Mouse (Mus musculus) hindbrain, postnatal 0 days (tissue): ENCODE data around the gene Olfr1438-ps1. TPM values are rescaled to one million over a fixed set of nuclear protein-coding genes. Genes with fewer than 3 reads are reported as not detected.
"Not testable (repeated sequence)": the region's sequence is repeated elsewhere in the genome, so short reads cannot be mapped to it uniquely, and the experiment has no call there.

Experiments
- ATAC-seq: fragments of 200-750 bp; cut with Nextera tagmentation; 2 replicates; pipeline ENCODE4 v1.8.0; 2017; ENCODE audit warnings: mild to moderate bottlenecking, moderate TSS enrichment, moderate library complexity
- DNase-seq: peaks from one replicate; pipeline ENCODE4 v3.0.0-alpha.2; 2015; ENCODE audit warnings: low spot score
- H3K27ac ChIP-seq: fragments of 300-500 bp; sonication (generic); 2 replicates; pipeline ENCODE4 v1.5.1; 2014; ENCODE audit warnings: mild to moderate bottlenecking
- H3K27me3 ChIP-seq: fragments of 300-500 bp; sonication (generic); 2 replicates; pipeline ENCODE4 v1.6.1; 2014; ENCODE audit warnings: low read length, mixed read lengths; ENCODE audit not compliant: insufficient read depth
- H3K36me3 ChIP-seq: fragments of 300-500 bp; sonication (generic); 2 replicates; pipeline ENCODE4 v1.6.1; 2014; ENCODE audit warnings: low read length, mixed read lengths; ENCODE audit not compliant: insufficient read depth
- H3K4me1 ChIP-seq: fragments of 300-500 bp; sonication (generic); 2 replicates; pipeline ENCODE4 v1.6.1; 2014; ENCODE audit warnings: antibody characterized with exemption, low read length, mixed read lengths; ENCODE audit not compliant: insufficient read depth
- H3K4me2 ChIP-seq: fragments of 300-500 bp; sonication (generic); 2 replicates; pipeline ENCODE4 v1.6.1; 2014; ENCODE audit warnings: low read depth, mild to moderate bottlenecking, low read length, moderate library complexity, mixed read lengths
- H3K4me3 ChIP-seq: fragments of 300-500 bp; sonication (generic); 2 replicates; pipeline ENCODE4 v1.5.1; 2014; ENCODE audit warnings: low read length
- H3K9ac ChIP-seq: fragments of 300-500 bp; sonication (generic); replicated peaks from 2 replicates; pipeline ENCODE4 v1.6.1; 2014; ENCODE audit warnings: mild to moderate bottlenecking, low read length, moderate library complexity, mixed read lengths
- H3K9me3 ChIP-seq: fragments of 300-500 bp; sonication (generic); 2 replicates; pipeline ENCODE4 v1.6.1; 2016; ENCODE audit warnings: low read length, mixed read lengths
- CTCF ChIP-seq: IDR thresholded peaks from 2 replicates; pipeline ENCODE4 v1.5.1; 2016; ENCODE audit warnings: antibody characterized with exemption, control low read depth, low read depth
- WGBS: fragments of 180-500 bp; shearing (Covaris S2); extraction: QIAGEN DNeasy Blood & Tissue Kit; methylation state at CpG from one replicate; pipeline ENCODE4 v1.1.7; 2014; 5-methylcytosine and 5-hydroxymethylcytosine counted together
- polyA plus RNA-seq: library from polyadenylated mRNA; unstranded; fragments of >200 nt; fragmentation: Nextera tagmentation; extraction: Ambion mirVana; gene quantifications from 2 replicates; pipeline ENCODE4 v1.2.1, GENCODE M21; 2015
- total RNA-seq: library from RNA; depleted of rRNA; stranded (reverse); fragments of >200 nt; gene quantifications from 2 replicates; pipeline ENCODE4 v1.2.3, GENCODE M21; 2014; rRNA removed

The Olfr1438-ps1 gene
- total RNA-seq (not detected in 2 replicates), polyA plus RNA-seq (not detected in 2 replicates)

DNA sequence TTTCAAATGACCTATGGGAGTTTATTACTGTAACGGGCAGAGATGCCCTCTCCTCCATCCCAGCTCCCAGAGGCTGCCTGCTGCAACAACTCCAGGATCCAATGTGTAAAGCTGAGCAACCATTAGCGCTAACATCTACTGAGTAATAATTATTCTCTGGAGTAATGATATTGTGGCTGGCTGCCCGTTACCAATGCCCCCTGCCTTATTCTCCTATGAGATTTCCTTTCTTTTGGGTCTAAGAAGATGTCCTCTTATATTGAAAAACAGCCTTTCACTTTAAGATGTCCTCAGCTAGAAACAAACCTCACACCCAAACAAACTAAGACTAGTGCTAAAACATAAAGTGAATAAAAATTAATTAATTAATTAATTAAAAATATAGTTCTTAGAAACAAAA is at the start of gene Olfr1438-ps1:
Gene Olfr1438-ps1, minus strand, starts transcription at position 101 of the 400 bp plus-strand sequence.
- no peaks in the 10 kb centered on the region for H3K4me1 ChIP-seq
- no peaks in the 10 kb centered on the region for H3K9me3 ChIP-seq
- H3K27me3 ChIP-seq: no peaks in the 10 kb centered on the region
- no peak for TF ChIP-seq CTCF
- H3K4me2 ChIP-seq: no peak within 1 kb of the TSS
- no peak within 1 kb of the TSS for H3K4me3 ChIP-seq
- no peak for ATAC-seq
- H3K36me3 ChIP-seq: no peaks in the 10 kb centered on the region
- WGBS: 88% methylated on average over 3 of the region's 3 CpGs
- no peak within 1 kb of the TSS for H3K27ac ChIP-seq
- no peak within 1 kb of the TSS for H3K9ac ChIP-seq
- DNase-seq: no peak

- ATAC-seq (no peak), DNase-seq (peak; percentile 5)
- H3K36me3 ChIP-seq: no peaks in the 10 kb centered on the region
- 56% methylated on average over 2 of the region's 2 CpGs for WGBS
- no peak for TF ChIP-seq CTCF
- H3K4me3 ChIP-seq: no peak overlapping the region
- no peaks in the 10 kb centered on the region for H3K9me3 ChIP-seq
- no peaks in the 10 kb centered on the region for H3K4me1 ChIP-seq
- H3K9ac ChIP-seq: no peak overlapping the region
- H3K27me3 ChIP-seq: no peaks in the 10 kb centered on the region
- no peak overlapping the region for H3K27ac ChIP-seq
- no peak overlapping the region for H3K4me2 ChIP-seq
Observed at GRCm38 (mm10) chr19:12374465-12375025, 38.8 kb upstream of the Olfr1438-ps1 start.

DNA sequence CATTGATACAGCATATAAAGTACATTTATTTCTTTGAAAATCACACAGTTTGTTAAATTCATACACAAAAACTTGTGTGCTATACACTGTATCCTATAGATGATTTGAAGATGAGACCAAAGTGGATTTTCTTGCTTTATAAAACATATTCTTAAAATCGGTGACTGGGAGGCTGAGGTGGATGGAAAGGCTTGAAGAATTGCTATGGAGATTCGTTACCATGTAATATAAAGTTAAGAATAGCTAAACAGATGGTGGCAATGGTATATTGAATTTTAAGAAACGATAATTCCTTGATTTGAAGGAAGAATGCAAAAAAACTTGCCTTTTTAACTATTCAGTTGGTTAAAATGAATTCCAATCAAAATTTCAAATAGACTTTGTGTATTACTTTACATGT is 37.3 kb upstream of the Olfr1438-ps1 start:
- Histone ChIP-seq H3K4me3 (no peak overlapping the region), H3K4me1 (no peaks in the 10 kb centered on the region), H3K27me3 (no peaks in the 10 kb centered on the region), H3K36me3 (no peaks in the 10 kb centered on the region), H3K4me2 (no peak overlapping the region), H3K9me3 (no peaks in the 10 kb centered on the region), H3K27ac (no peak overlapping the region), H3K9ac (no peak overlapping the region)
- WGBS: 78% methylated on average over 3 of the region's 3 CpGs
- no peak for TF ChIP-seq CTCF
- DNase-seq: no peak
- ATAC-seq: no peak

DNA sequence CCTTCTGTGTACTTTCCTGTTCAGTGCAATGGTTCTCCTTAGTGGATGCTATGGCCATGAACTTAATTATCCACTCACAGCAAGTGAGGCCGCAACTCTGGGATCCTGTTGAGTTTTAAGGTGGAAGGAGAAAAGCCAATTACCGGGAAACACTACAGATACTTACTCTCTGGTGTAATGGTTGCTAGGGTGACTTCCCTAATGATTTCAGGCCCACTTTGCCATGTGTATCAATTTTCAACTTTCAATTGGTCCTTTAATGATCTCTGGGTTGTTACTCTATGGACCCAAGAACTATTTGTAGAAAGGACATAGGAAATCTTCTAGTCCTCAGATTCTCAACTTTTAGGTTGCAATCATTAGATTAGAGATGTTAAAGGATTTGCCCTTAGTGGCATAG is 10.7 kb downstream of the Olfr1438-ps1 start, which contains the start of gene Olfr1437:
Gene Olfr1437, minus strand, starts transcription at position 101 of the 400 bp plus-strand sequence.
- WGBS: 85% methylated on average over 2 of the region's 2 CpGs

GRCm38 (mm10) chr19:12299030-12299429 is 36.7 kb downstream of the Olfr1438-ps1 start, which contains the start of gene Olfr1436:
Gene Olfr1436 (minus strand): TSS chr19:12299130.
- H3K4me1 ChIP-seq, DNase-seq, H3K27ac ChIP-seq, H3K4me3 ChIP-seq, H3K9me3 ChIP-seq, H3K4me2 ChIP-seq, H3K27me3 ChIP-seq, H3K36me3 ChIP-seq, H3K9ac ChIP-seq, ATAC-seq: not testable (repeated sequence)
- WGBS: 85% methylated on average over 1 of the region's 1 CpGs

More for the DNA sequence above, 10.7 kb downstream of the Olfr1438-ps1 start, which contains the start of gene Olfr1437:
- Histone ChIP-seq H3K4me2 (no peak within 1 kb of the TSS), H3K27ac (no peak within 1 kb of the TSS), H3K9me3 (no peaks in the 10 kb centered on the region), H3K9ac (no peak within 1 kb of the TSS), H3K4me3 (no peak within 1 kb of the TSS), H3K36me3 (no peaks in the 10 kb centered on the region), H3K27me3 (no peaks in the 10 kb centered on the region), H3K4me1 (no peaks in the 10 kb centered on the region)
- ATAC-seq (no peak), DNase-seq (no peak)
- no peak for TF ChIP-seq CTCF

GRCm38 (mm10) chr19:12292979-12293378 is 42.7 kb downstream of the Olfr1438-ps1 start:
- H3K9ac ChIP-seq: no peak overlapping the region
- no peak overlapping the region for H3K4me3 ChIP-seq
- no peaks in the 10 kb centered on the region for H3K27me3 ChIP-seq
- H3K4me1 ChIP-seq: no peaks in the 10 kb centered on the region
- no peak for TF ChIP-seq CTCF
- no peak for ATAC-seq
- H3K36me3 ChIP-seq: no peaks in the 10 kb centered on the region
- DNase-seq: no peak
- no peak overlapping the region for H3K4me2 ChIP-seq
- no peak overlapping the region for H3K27ac ChIP-seq
- H3K9me3 ChIP-seq: no peaks in the 10 kb centered on the region

GRCm38 (mm10) chr19:12279554-12279953 is 56.2 kb downstream of the Olfr1438-ps1 start, which contains the start of gene Olfr1434:
Gene Olfr1434 (plus strand): TSS chr19:12279854.
- Histone ChIP-seq H3K4me2 (no peak within 1 kb of the TSS), H3K27ac (no peak within 1 kb of the TSS), H3K4me3 (no peak within 1 kb of the TSS), H3K27me3 (no peaks in the 10 kb centered on the region), H3K9me3 (no peaks in the 10 kb centered on the region), H3K36me3 (no peaks in the 10 kb centered on the region), H3K4me1 (no peaks in the 10 kb centered on the region), H3K9ac (no peak within 1 kb of the TSS)
- 70% methylated on average over 2 of the region's 2 CpGs for WGBS
- TF ChIP-seq CTCF: no peak
- DNase-seq (no peak), ATAC-seq (no peak)

Other genes starting within 250 kb of the Olfr1438-ps1 start
- not detected in 2 replicates for gene Olfr1426, start 243.9 kb downstream of the Olfr1438-ps1 start, total RNA-seq
- not detected in 2 replicates for gene Olfr1426, start 243.9 kb downstream of the Olfr1438-ps1 start, polyA plus RNA-seq
- gene Olfr1427, start 232.6 kb downstream of the Olfr1438-ps1 start, total RNA-seq: not detected in 2 replicates
- gene Olfr1427, start 232.6 kb downstream of the Olfr1438-ps1 start, polyA plus RNA-seq: not detected in 2 replicates
- not detected in 2 replicates for gene Olfr1428, start 220.0 kb downstream of the Olfr1438-ps1 start, total RNA-seq
- not detected in 2 replicates for gene Olfr1428, start 220.0 kb downstream of the Olfr1438-ps1 start, polyA plus RNA-seq
- not detected in 2 replicates for gene Olfr76, start 212.7 kb downstream of the Olfr1438-ps1 start, total RNA-seq
- not detected in 2 replicates for gene Olfr76, start 212.7 kb downstream of the Olfr1438-ps1 start, polyA plus RNA-seq
- gene Olfr1555-ps1, start 165.8 kb downstream of the Olfr1438-ps1 start, total RNA-seq: not detected in 2 replicates
- gene Olfr1555-ps1, start 165.8 kb downstream of the Olfr1438-ps1 start, polyA plus RNA-seq: not detected in 2 replicates
- gene Olfr1431, start 135.3 kb downstream of the Olfr1438-ps1 start, total RNA-seq: not detected in 2 replicates
- gene Olfr1431, start 135.3 kb downstream of the Olfr1438-ps1 start, polyA plus RNA-seq: not detected in 2 replicates
- gene Olfr1432, start 103.3 kb downstream of the Olfr1438-ps1 start, total RNA-seq: not detected in 2 replicates
- not detected in 2 replicates for gene Olfr1432, start 103.3 kb downstream of the Olfr1438-ps1 start, polyA plus RNA-seq
- not detected in 2 replicates for gene Olfr262, start 94.3 kb downstream of the Olfr1438-ps1 start, total RNA-seq
- not detected in 2 replicates for gene Olfr262, start 94.3 kb downstream of the Olfr1438-ps1 start, polyA plus RNA-seq
- gene Olfr235, start 74.9 kb downstream of the Olfr1438-ps1 start, total RNA-seq: not detected in 2 replicates
- not detected in 2 replicates for gene Olfr235, start 74.9 kb downstream of the Olfr1438-ps1 start, polyA plus RNA-seq
- gene Olfr1434, start 56.1 kb downstream of the Olfr1438-ps1 start, total RNA-seq: not detected in 2 replicates
- not detected in 2 replicates for gene Olfr1434, start 56.1 kb downstream of the Olfr1438-ps1 start, polyA plus RNA-seq
- gene Olfr1436, start 36.8 kb downstream of the Olfr1438-ps1 start, total RNA-seq: not detected in 2 replicates
- not detected in 2 replicates for gene Olfr1436, start 36.8 kb downstream of the Olfr1438-ps1 start, polyA plus RNA-seq
- gene Olfr1437, start 10.8 kb downstream of the Olfr1438-ps1 start, total RNA-seq: not detected in 2 replicates
- not detected in 2 replicates for gene Olfr1437, start 10.8 kb downstream of the Olfr1438-ps1 start, polyA plus RNA-seq
- not detected in 2 replicates for gene Olfr1440, start 51.4 kb upstream of the Olfr1438-ps1 start, total RNA-seq
- not detected in 2 replicates for gene Olfr1440, start 51.4 kb upstream of the Olfr1438-ps1 start, polyA plus RNA-seq
- not detected in 2 replicates for gene Olfr1441, start 81.5 kb upstream of the Olfr1438-ps1 start, total RNA-seq
- not detected in 2 replicates for gene Olfr1441, start 81.5 kb upstream of the Olfr1438-ps1 start, polyA plus RNA-seq
- not detected in 2 replicates for gene Pfpl, start 92.0 kb upstream of the Olfr1438-ps1 start, total RNA-seq
- not detected in 2 replicates for gene Pfpl, start 92.0 kb upstream of the Olfr1438-ps1 start, polyA plus RNA-seq
- gene Mpeg1, start 124.9 kb upstream of the Olfr1438-ps1 start, total RNA-seq: 2.5 and 3.1 TPM in 2 replicates
- gene Mpeg1, start 124.9 kb upstream of the Olfr1438-ps1 start, polyA plus RNA-seq: 1.0 and 1.2 TPM in 2 replicates
- 54.7 and 55.6 TPM in 2 replicates for gene Dtx4, start 165.5 kb upstream of the Olfr1438-ps1 start, total RNA-seq
- 23.3 and 24.6 TPM in 2 replicates for gene Dtx4, start 165.5 kb upstream of the Olfr1438-ps1 start, polyA plus RNA-seq
- gene Fam111a, start 209.8 kb upstream of the Olfr1438-ps1 start, total RNA-seq: 1.9 and 4.8 TPM in 2 replicates
- gene Fam111a, start 209.8 kb upstream of the Olfr1438-ps1 start, polyA plus RNA-seq: 3.2 and 3.3 TPM in 2 replicates